ENCODE assay signal across 17 mouse cellular contexts in genomic region chr7:45157459-45157858, GRCm38 (mm10). TPM values are rescaled to one million over a fixed set of nuclear protein-coding genes. Genes with fewer than 3 reads are reported as not detected.
"Had no signal": no experiment of that assay in that cellular context is flagged by ENCODE, and none has a peak within 500 bp of the region (broad histone marks: within the 10 kb centered on the region; RNA-seq: fewer than 3 reads in every experiment).

No protein-coding gene starts in this region.

- H3K9me3 ChIP-seq: intestine, embryonic 15.5 days; limb, embryonic 13.5 days; midbrain, embryonic 10.5 days; neural tube, embryonic 15.5 days had no signal

- DNase-seq: kidney, adult 18-20 months; kidney, postnatal 14 days; layer of hippocampus, adult 9-11 months; layer of hippocampus, postnatal 36 days; lung, adult 18-20 months; midbrain, embryonic 14.5 days; thymus, adult 18-20 months; thymus, postnatal 14 days had no signal

- H3K4me3 ChIP-seq: intestine, embryonic 15.5 days; limb, embryonic 13.5 days; midbrain, embryonic 10.5 days; myocyte; neural tube, embryonic 15.5 days had no signal

- H3K27ac ChIP-seq: intestine, embryonic 15.5 days; limb, embryonic 13.5 days; liver, embryonic 14.5 days; midbrain, embryonic 10.5 days; neural tube, embryonic 15.5 days; stomach, postnatal 0 days had no signal

RNA-seq across cellular contexts. Expression of gene Slc17a7, which starts 6.3 kb away (rescaled TPM):
- total RNA-seq: liver, adult 2 months had no signal
- polyA plus RNA-seq: liver, adult 2 months; stomach, postnatal 0 days had no signal

RNA-seq across cellular contexts. Expression of gene Gm45713, which starts 21.4 kb away (rescaled TPM):
- total RNA-seq: left cerebral cortex, postnatal 10 days; liver, adult 2 months had no signal
- polyA plus RNA-seq: liver, adult 2 months had no signal
